Mouse (Mus musculus): ENCODE measurements at regions not wholly inside any gene's neighbourhood (a gene's known extent, or its start where the extent isn't known, plus 50 kb on each side); places are given as distances from the start of the nearest gene placed in this dataset.

DNA sequence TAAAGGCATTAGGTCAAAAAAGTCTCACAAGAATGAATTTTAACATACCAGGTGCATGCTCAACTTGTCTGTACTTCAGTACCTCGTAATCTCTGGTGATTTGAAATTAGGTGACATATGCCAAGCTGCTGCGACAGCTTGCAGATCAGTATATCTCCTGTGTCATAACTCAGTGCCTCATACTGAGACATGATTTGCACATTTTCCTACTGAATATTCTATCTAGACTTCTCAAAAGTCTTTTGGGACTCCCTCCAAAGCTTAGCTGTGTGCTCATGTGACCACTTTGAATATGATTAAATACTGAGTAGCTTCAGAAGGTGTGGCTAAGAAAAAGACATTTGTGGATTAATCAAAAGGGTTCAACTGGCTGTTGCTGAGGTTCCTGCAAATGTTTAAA lies 416.3 kb upstream of the Pdzrn3 start:
- DNase-seq (ENCODE audit: low spot score), result no peak
- H3K36me3 ChIP-seq (replicated peaks), result no peaks in the 10 kb centered on the region
- 84% methylated on average over 2 of the region's 2 CpGs for WGBS
- no peak overlapping the region for H3K4me3 ChIP-seq
- no peaks in the 10 kb centered on the region for H3K9me3 ChIP-seq
- H3K27me3 ChIP-seq (replicated peaks; ENCODE audit: low read depth, poor library complexity, severe bottlenecking), result no peaks in the 10 kb centered on the region
- H3K4me1 ChIP-seq, result peaks cover 5% of the 10 kb centered on the region; the same call in 1 of the 2 replicates
- no peak overlapping the region for H3K27ac ChIP-seq (replicated peaks)

DNA sequence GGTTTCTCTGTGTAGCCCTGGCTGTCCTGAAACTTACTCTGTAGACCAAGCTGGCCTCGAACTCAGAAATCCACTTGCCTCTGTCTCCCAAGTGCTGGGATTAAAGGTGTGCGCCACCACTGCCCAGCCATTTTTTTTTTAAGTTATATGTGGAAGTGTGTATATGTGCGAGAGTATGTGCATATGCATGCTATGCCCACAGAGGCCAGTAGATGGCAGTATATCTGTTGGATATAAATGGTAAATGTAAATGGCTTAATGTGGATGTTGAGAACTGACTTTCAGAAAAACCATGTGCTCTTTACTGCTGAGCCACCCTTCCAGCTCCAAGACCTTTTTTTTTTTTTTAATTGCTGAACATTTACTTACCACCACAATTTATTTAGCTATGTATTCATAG lies 400.2 kb upstream of the Pdzrn3 start:
- H3K9me3 ChIP-seq, result no peaks in the 10 kb centered on the region
- no peak overlapping the region for H3K4me3 ChIP-seq
- H3K27me3 ChIP-seq (replicated peaks; ENCODE audit: low read depth, poor library complexity, severe bottlenecking), result no peaks in the 10 kb centered on the region
- WGBS, result 90% methylated on average over 3 of the region's 3 CpGs
- H3K36me3 ChIP-seq (replicated peaks), result no peaks in the 10 kb centered on the region
- DNase-seq (ENCODE audit: low spot score), result no peak
- no peaks in the 10 kb centered on the region; the same call in 1 of the 2 replicates for H3K4me1 ChIP-seq
- no peak overlapping the region for H3K27ac ChIP-seq (replicated peaks)

DNA sequence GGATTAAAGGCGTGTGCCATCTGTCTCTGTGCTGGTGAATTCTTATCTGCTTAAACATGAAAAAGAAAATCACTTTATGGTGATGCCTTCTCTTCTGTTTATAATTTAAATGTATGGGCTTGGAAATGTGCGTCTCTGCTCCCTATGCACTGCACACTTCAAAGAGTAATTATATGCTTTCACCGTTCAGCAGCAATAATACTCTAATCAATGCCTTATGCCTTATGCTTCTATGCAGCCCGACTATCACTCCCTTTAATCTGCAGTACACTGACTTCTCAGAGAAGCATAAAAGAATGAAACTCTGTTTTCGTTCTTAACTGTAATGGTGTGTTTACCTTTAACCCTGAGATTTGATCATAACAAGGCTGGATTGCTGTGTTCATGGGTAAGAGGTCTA lies 395.5 kb upstream of the Pdzrn3 start:
- 48% methylated on average over 5 of the region's 5 CpGs for WGBS
- Histone ChIP-seq H3K27ac (replicated peaks) (no peak overlapping the region), H3K9me3 (no peaks in the 10 kb centered on the region), H3K4me3 (no peak overlapping the region), H3K36me3 (replicated peaks) (no peaks in the 10 kb centered on the region), H3K27me3 (replicated peaks; ENCODE audit: low read depth, poor library complexity, severe bottlenecking) (no peaks in the 10 kb centered on the region), H3K4me1 (no peaks in the 10 kb centered on the region; the same call in 1 of the 2 replicates)
- DNase-seq (ENCODE audit: low spot score), result no peak

DNA sequence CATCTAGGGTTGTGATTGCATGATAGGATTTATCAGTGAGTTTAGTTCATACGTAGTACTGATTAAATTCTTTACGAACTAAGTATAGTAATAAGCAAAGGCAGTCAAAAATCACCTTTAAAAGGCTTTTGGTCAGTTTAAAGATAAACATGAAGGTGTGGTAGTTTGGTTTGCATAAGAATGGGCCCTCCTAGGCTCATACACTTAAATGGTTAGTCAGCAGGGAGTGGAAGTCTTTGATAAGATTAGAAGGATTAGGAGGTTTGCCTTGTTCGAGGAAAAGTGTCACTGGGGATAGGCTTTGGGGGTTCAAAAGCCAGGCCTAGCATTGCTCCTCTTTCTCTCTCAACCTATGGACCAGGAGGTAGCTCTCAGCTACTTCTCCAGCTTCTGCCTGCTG lies 357.4 kb upstream of the Pdzrn3 start:
- no peak for DNase-seq (ENCODE audit: low spot score)
- Histone ChIP-seq H3K4me1 (no peaks in the 10 kb centered on the region), H3K27ac (replicated peaks) (no peak overlapping the region), H3K36me3 (replicated peaks) (no peaks in the 10 kb centered on the region), H3K9me3 (no peaks in the 10 kb centered on the region), H3K27me3 (replicated peaks; ENCODE audit: low read depth, poor library complexity, severe bottlenecking) (no peaks in the 10 kb centered on the region), H3K4me3 (no peak overlapping the region)
- 46% methylated on average over 3 of the region's 3 CpGs for WGBS

DNA sequence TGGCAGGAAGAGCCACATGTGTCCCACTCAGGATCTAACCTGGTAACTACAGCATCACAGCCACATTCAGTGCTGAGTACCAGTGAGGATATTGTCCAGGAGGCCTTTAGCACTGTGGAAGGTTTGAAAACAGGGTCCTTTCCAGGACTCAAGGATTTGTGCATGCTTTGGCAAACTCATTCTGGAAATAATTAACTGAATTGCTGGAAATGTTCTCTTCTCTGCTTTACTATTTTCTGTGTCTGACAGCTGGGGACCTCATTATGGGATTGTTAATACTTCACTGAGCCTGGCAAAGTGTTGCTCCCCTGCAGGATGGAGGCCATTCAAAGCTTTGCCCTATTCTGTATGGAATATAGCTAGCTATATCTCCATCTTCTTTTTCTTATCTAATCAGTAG lies 342.8 kb upstream of the Pdzrn3 start:
- H3K9me3 ChIP-seq, result no peaks in the 10 kb centered on the region
- no peaks in the 10 kb centered on the region for H3K36me3 ChIP-seq (replicated peaks)

DNA sequence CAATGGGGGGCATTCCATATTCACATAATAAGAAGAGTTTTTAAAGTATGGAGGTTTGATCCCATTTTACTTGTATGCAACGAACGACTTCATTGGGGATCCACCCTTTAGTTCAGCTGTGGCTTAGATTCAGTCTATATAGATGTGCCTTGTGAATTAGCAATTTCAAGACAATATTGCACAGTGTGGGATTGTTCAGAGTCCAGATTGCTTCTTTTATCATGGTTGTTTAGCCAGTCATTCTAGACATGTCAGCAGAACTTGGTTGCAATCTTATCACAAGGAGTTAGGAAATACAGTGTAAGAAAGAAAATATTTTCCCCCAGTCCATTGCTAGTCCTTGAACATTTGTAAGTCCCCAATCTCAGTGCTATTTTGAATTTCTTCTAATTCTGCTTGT lies 312.0 kb upstream of the Pdzrn3 start:
- Histone ChIP-seq H3K9me3 (no peaks in the 10 kb centered on the region), H3K36me3 (replicated peaks) (no peaks in the 10 kb centered on the region), H3K27me3 (replicated peaks; ENCODE audit: low read depth, poor library complexity, severe bottlenecking) (no peaks in the 10 kb centered on the region), H3K27ac (replicated peaks) (no peak overlapping the region), H3K4me1 (peaks cover 5% of the 10 kb centered on the region; the same call in 1 of the 2 replicates), H3K4me3 (no peak overlapping the region)
- no peak for DNase-seq (ENCODE audit: low spot score)
- 92% methylated on average over 2 of the region's 2 CpGs for WGBS

More for the DNA sequence above, 342.8 kb upstream of the Pdzrn3 start:
- Histone ChIP-seq H3K4me1 (no peaks in the 10 kb centered on the region), H3K4me3 (no peak overlapping the region), H3K27ac (replicated peaks) (no peak overlapping the region), H3K27me3 (replicated peaks; ENCODE audit: low read depth, poor library complexity, severe bottlenecking) (no peaks in the 10 kb centered on the region)
- no peak for DNase-seq (ENCODE audit: low spot score)

DNA sequence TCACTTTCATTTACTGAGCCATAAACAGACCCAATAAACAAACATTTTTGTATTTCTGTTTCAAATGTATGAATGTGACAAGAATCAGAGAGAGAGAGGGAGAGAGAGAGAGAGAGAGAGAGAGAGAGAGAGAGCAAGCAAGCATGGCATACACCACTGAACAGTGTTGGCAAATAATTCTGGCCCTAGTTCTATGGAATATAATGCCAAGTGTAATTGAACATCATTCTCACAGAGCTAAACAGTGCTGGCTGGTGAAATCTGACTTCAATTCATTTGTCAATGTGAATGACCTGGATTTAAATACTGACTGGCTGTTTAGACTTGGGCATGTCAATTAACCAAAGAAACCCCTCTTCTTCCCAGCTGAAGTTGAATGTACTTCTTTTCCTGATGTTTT lies 308.9 kb upstream of the Pdzrn3 start:
- no peaks in the 10 kb centered on the region for H3K27me3 ChIP-seq (replicated peaks; ENCODE audit: low read depth, poor library complexity, severe bottlenecking)
- no peak overlapping the region for H3K4me3 ChIP-seq
- no peak for DNase-seq (ENCODE audit: low spot score)
- H3K36me3 ChIP-seq (replicated peaks), result no peaks in the 10 kb centered on the region
- peaks cover 5% of the 10 kb centered on the region; the same call in 1 of the 2 replicates for H3K4me1 ChIP-seq
- H3K27ac ChIP-seq (replicated peaks), result no peak overlapping the region
- H3K9me3 ChIP-seq, result no peaks in the 10 kb centered on the region

DNA sequence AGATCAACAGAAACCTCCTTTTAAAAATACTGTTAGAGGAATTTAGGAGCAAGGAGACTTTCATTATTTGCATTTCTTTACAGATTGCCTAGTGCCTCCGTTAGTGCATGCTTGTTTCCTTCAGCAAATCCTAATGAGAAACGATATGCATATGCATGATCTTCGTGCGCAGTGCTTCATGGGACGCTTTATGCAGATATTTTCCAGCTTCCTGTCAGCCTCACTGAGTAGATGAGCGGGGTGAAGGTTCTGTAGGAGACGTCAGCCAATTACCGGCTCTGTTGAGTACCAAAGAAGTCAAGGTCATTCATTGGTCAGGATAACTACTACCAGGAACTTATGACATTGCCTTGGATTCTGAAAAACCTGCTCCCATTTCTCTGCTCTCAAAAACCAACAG lies 308.0 kb upstream of the Pdzrn3 start:
- Histone ChIP-seq H3K27ac (replicated peaks) (no peak overlapping the region), H3K9me3 (no peaks in the 10 kb centered on the region), H3K36me3 (replicated peaks) (no peaks in the 10 kb centered on the region), H3K27me3 (replicated peaks; ENCODE audit: low read depth, poor library complexity, severe bottlenecking) (no peaks in the 10 kb centered on the region), H3K4me1 (peaks cover 5% of the 10 kb centered on the region; the same call in 1 of the 2 replicates), H3K4me3 (no peak overlapping the region)
- DNase-seq (ENCODE audit: low spot score), result no peak
- 80% methylated on average over 8 of the region's 8 CpGs for WGBS

DNA sequence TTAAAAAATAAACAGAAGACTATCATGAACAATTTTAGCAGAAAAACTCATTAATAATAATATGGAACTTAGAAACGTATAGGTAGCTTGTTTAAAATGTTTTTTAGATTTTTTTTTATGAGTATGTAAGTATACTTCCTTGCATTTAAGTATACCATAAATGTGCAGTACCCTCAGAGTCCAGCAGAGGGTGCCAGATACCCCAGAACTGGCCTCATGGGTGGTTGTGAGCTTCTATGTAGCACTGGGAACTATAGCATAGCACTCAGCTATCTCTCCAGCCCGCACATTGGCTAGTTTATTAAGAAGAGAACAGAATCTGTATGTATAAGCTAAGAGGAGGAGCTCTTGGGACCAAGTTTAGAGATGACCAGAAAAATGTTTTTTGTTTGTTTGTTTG lies 306.7 kb upstream of the Pdzrn3 start:
- H3K36me3 ChIP-seq (replicated peaks), result no peaks in the 10 kb centered on the region
- no peak for DNase-seq (ENCODE audit: low spot score)
- no peaks in the 10 kb centered on the region for H3K9me3 ChIP-seq
- H3K27me3 ChIP-seq (replicated peaks; ENCODE audit: low read depth, poor library complexity, severe bottlenecking), result no peaks in the 10 kb centered on the region
- 75% methylated on average over 2 of the region's 2 CpGs for WGBS
- H3K4me3 ChIP-seq, result no peak overlapping the region
- H3K27ac ChIP-seq (replicated peaks), result no peak overlapping the region
- peaks cover 5% of the 10 kb centered on the region; the same call in 1 of the 2 replicates for H3K4me1 ChIP-seq

DNA sequence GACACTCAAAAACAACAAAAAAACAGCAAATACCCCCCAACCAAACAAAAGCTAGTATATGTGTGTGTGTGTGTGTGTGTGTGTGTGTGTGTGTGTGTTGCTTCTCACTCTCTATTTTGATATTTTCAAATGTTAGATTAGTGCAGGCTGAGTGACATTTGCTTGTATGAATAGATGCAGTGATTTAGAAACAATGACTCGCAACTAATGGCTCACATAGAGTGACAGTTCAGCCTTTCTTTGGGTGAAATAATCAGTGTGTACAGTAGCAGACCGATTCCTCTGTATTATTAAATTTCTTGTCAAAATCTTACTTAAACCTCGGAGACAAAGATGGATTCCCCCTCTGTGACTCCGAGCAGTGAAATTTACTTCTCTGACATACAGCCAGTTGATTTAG lies 297.1 kb upstream of the Pdzrn3 start:
- H3K27me3 ChIP-seq (replicated peaks; ENCODE audit: low read depth, poor library complexity, severe bottlenecking), result no peaks in the 10 kb centered on the region
- 0 out of 2 replicates have a peak, but pooled peaks cover 5% of the 10 kb centered on the region for H3K4me1 ChIP-seq
- WGBS, result 86% methylated on average over 4 of the region's 4 CpGs
- H3K4me3 ChIP-seq, result no peak overlapping the region
- no peaks in the 10 kb centered on the region for H3K9me3 ChIP-seq
- no peak overlapping the region for H3K27ac ChIP-seq (replicated peaks)
- DNase-seq (ENCODE audit: low spot score), result no peak
- H3K36me3 ChIP-seq (replicated peaks), result no peaks in the 10 kb centered on the region

DNA sequence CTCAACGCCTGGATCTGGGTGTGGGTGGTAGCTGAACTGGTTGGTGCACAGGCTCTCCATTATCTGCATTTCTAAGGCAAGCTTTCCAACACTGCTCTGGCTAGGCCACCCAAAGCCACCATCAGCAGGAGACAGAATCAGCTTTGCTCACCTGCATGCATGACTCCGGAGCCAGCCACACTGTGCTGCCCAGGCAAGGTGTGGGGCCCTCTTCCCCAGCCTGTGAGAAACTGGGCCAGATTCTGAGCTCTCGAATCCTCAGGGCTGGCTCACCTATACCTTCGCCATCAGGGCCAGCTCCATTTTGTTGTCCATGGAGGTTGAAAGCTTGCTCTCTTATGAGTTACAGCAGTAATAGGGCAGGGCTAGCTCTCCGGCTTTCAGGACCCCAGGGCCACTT lies 293.1 kb upstream of the Pdzrn3 start:
- no peaks in the 10 kb centered on the region for H3K27me3 ChIP-seq (replicated peaks; ENCODE audit: low read depth, poor library complexity, severe bottlenecking)
- H3K36me3 ChIP-seq (replicated peaks), result no peaks in the 10 kb centered on the region
- 63% methylated on average over 5 of the region's 5 CpGs for WGBS
- peaks cover 7% of the 10 kb centered on the region; the same call in 1 of the 2 replicates for H3K4me1 ChIP-seq
- no peak overlapping the region for H3K4me3 ChIP-seq
- H3K9me3 ChIP-seq, result no peaks in the 10 kb centered on the region
- no peak overlapping the region; the same call in 1 of the 2 replicates for H3K27ac ChIP-seq (replicated peaks)
- no peak for DNase-seq (ENCODE audit: low spot score)

DNA sequence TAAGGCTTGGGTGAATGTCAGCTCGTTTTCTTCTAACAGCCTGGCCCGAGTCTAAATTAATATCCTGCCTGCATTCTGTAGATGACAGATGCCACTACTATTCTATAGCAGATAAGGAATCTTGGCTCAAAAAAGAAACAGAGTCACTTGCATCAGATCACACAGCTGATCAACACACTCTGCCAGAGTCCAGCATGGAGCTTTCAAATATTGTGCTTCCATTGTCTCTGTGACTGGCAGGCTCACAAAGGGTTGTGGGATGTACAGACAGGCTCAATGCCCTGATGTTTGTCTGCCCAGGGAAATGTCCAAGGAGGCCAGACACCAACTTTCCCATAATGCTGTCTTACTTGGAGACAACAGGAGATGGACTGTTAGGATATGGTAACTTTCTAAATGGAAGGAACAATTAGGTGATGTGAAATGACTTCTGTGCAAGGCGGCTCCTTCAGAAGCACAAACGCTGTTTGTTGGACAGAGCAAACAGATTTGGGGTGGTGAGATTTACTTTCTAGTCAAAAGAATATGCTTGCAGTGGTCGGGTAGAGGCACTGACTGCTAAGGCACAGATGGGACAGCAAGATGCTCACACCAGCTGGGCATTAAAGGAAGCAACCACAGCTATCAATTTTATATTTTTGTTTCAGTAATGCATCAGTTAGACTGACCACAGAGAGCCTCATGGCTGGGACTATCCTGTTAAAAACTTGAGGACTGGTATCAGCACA lies 291.6 kb upstream of the Pdzrn3 start:
- Histone ChIP-seq H3K27ac (replicated peaks) (no peak overlapping the region), H3K4me1 (peaks cover 7% of the 10 kb centered on the region; the same call in 1 of the 2 replicates), H3K4me3 (no peak overlapping the region), H3K27me3 (replicated peaks; ENCODE audit: low read depth, poor library complexity, severe bottlenecking) (no peaks in the 10 kb centered on the region), H3K9me3 (no peaks in the 10 kb centered on the region), H3K36me3 (replicated peaks) (no peaks in the 10 kb centered on the region)
- WGBS, result 67% methylated on average over 5 of the region's 5 CpGs
- DNase-seq (ENCODE audit: low spot score), result no peak

DNA sequence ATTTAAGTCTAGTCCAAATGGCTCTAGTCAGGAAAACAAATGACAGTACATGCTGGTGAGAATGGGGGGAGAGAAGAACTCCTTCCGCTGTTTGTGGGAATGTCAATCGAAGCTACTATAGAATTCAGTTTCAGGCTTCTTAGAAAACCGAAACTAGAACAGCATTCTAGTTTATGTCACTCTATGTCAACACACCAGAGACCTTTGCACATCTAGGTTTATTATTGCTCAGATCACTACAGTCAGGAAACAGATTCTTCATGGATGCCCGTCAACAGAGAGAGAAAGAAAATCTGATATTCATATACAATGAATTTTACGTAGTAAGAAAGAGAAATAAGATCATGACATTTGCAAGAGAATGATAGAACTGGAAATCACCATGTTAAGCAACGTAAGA lies 276.7 kb upstream of the Pdzrn3 start:
- Histone ChIP-seq H3K4me1 (no peaks in the 10 kb centered on the region), H3K27ac (replicated peaks) (no peak overlapping the region), H3K27me3 (replicated peaks; ENCODE audit: low read depth, poor library complexity, severe bottlenecking) (no peaks in the 10 kb centered on the region), H3K36me3 (replicated peaks) (no peaks in the 10 kb centered on the region), H3K4me3 (no peak overlapping the region), H3K9me3 (no peaks in the 10 kb centered on the region)
- no peak for DNase-seq (ENCODE audit: low spot score)
- WGBS, result 91% methylated on average over 6 of the region's 6 CpGs
